Mouse (Mus musculus) liver, embryonic 14.5 days (tissue): ENCODE measurements around the gene Cd101. TPM values are rescaled to one million over a fixed set of nuclear protein-coding genes. Genes with fewer than 3 reads are reported as not detected.

Experiments
- ATAC-seq: fragments of 200-750 bp; cut with Nextera tagmentation; 2 replicates; pipeline ENCODE4 v1.8.0; 2017; ENCODE audit warnings: moderate number of reproducible peaks, mild to moderate bottlenecking, moderate library complexity; ENCODE audit not compliant: insufficient read depth
- DNase-seq, 3 experiments: peaks; one replicate each; pipeline ENCODE4 v3.0.0-alpha.2; 2012 to 2013; ENCODE audit warnings: low read depth in 3 of 3, low spot score in 3 of 3
- H3K27ac ChIP-seq: fragments of 300-500 bp; sonication (generic); 2 replicates; pipeline ENCODE4 v1.5.1; 2014; ENCODE audit warnings: moderate library complexity, mild to moderate bottlenecking, control low read depth, inconsistent platforms
- H3K27me3 ChIP-seq: fragments of 300-500 bp; sonication (generic); 2 replicates; pipeline ENCODE4 v1.6.1; 2014; ENCODE audit warnings: mild to moderate bottlenecking, low read length, moderate library complexity; ENCODE audit not compliant: control insufficient read depth, insufficient read depth
- H3K36me3 ChIP-seq: fragments of 300-500 bp; sonication (generic); replicated peaks from 2 replicates; pipeline ENCODE4 v1.6.1; 2014; ENCODE audit warnings: low read depth; ENCODE audit not compliant: control insufficient read depth, insufficient read depth
- H3K4me1 ChIP-seq, 2 experiments: fragments of 200-500 bp in 1 of 2; fragments of 300-500 bp in 1 of 2; sonication (generic) in 1 of 2; replicated peaks; 2 replicates each; pipeline ENCODE4 v1.6.1; 2012 to 2014; ENCODE audit warnings: antibody characterized with exemption in 1 of 2, inconsistent platforms in 1 of 2, low read length in 1 of 2; ENCODE audit not compliant: control insufficient read depth in 2 of 2, insufficient read depth in 2 of 2
- H3K4me2 ChIP-seq: fragments of 300-500 bp; sonication (generic); 2 replicates; pipeline ENCODE4 v1.6.1; 2014; ENCODE audit warnings: low read depth, mild to moderate bottlenecking, control low read depth, moderate library complexity
- H3K4me3 ChIP-seq, 2 experiments: fragments of 200-500 bp in 1 of 2; fragments of 300-500 bp in 1 of 2; sonication (generic) in 1 of 2; 2 replicates each; pipeline ENCODE4 v1.5.1; 2012 to 2014; ENCODE audit warnings: low read depth in 2 of 2, low read length in 2 of 2, mild to moderate bottlenecking in 2 of 2, control low read depth in 1 of 2, inconsistent platforms in 1 of 2, moderate library complexity in 1 of 2; ENCODE audit not compliant: insufficient read depth in 1 of 2
- H3K9ac ChIP-seq: fragments of 300-500 bp; sonication (generic); replicated peaks from 2 replicates; pipeline ENCODE4 v1.6.1; 2014; ENCODE audit warnings: mild to moderate bottlenecking, control low read depth, moderate library complexity
- H3K9me3 ChIP-seq: fragments of 300-500 bp; sonication (generic); 2 replicates; pipeline ENCODE4 v1.6.1; 2016; ENCODE audit warnings: low read length, mixed read lengths; ENCODE audit not compliant: control insufficient read depth
- CTCF ChIP-seq: IDR thresholded peaks from 2 replicates; pipeline ENCODE4 v1.5.1; 2016; ENCODE audit warnings: antibody characterized with exemption, low read depth, control low read depth
- EP300 ChIP-seq: IDR thresholded peaks from 2 replicates; pipeline ENCODE4 v1.6.1; 2016; ENCODE audit warnings: antibody characterized with exemption, low read depth
- WGBS: fragments of 180-500 bp; shearing (Covaris S2); extraction: QIAGEN DNeasy Blood & Tissue Kit; methylation state at CpG from one replicate; pipeline ENCODE4 v1.1.7; 2014; ENCODE audit not compliant: insufficient replicate concordance; 5-methylcytosine and 5-hydroxymethylcytosine counted together
- polyA plus RNA-seq, 2 experiments: library from polyadenylated mRNA; depleted of rRNA in 1 of 2; stranded (reverse) in 1 of 2; unstranded in 1 of 2; fragments of >200 nt; fragmentation: Nextera tagmentation in 1 of 2; extraction: Ambion mirVana in 1 of 2; gene quantifications; 2 replicates each; pipeline versions ENCODE4 v1.2.1 to v1.2.3; 2012 to 2014

Cd101 gene
- polyA plus RNA-seq (2012; rRNA removed) (0.02 and 0.03 TPM in 2 replicates), polyA plus RNA-seq (2014; fragmentation: Nextera tagmentation; extraction: Ambion mirVana) (0.03 and 0.05 TPM in 2 replicates)

DNA sequence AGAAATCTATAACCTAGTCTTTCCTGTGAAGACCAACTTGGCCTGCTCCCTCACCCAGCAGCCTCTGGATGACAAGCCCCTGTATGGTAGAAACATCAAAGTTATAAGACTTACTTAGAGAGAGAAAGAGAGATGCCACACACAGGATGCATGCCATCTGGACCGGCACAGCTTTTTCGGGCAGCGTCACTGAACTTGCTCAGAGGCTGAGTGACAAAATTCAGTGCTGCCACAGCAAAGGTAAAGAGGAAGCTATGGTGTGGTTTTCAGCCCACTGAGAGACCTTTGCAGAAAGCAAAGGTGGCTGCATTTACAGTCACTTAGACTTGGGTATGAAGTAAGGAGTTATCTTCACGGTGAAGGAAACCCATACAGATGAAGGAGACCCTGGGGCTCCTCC is at the start of gene Cd101:
TSS of gene Cd101 (minus strand) at position 218 of the 400 bp plus-strand sequence.
- TF ChIP-seq EP300 (no peak), CTCF (no peak)
- H3K9me3 ChIP-seq = no peaks in the 10 kb centered on the region
- 63% methylated on average over 4 of the region's 4 CpGs for WGBS
- H3K4me1 ChIP-seq = peaks cover 0 to 7% of the 10 kb centered on the region in 2 experiments; a peak in 2 of 4 replicates
- no peak for DNase-seq
- H3K36me3 ChIP-seq = no peaks in the 10 kb centered on the region
- H3K27me3 ChIP-seq = no peaks in the 10 kb centered on the region
- no peak within 1 kb of the TSS for H3K27ac ChIP-seq
- H3K4me2 ChIP-seq = no peak within 1 kb of the TSS
- no peak within 1 kb of the TSS for H3K9ac ChIP-seq
- no peak for ATAC-seq
- no peak within 1 kb of the TSS for H3K4me3 ChIP-seq

DNA sequence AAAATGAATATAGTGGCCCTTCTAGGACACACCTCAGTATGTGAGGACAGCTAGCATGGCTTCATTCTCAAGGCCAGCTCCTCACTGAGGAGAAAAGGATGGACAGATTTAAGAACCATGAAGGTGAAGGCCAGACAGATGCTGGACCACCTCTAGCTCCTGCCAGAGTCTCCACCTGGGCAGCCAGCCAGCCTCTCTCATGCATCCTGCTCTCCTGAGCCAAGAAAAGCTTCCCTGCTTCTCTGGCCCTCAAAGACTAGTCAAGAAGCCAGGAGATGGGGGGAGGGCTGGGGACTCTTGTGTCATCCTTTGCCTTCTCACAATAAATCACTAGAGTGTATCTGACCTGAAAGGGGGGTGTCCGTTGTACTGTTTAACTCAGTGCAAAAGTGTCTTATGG is 49.0 kb upstream of the Cd101 start:
- no peak overlapping the region for H3K9ac ChIP-seq
- H3K4me3 ChIP-seq = no peak overlapping the region
- no peak overlapping the region for H3K27ac ChIP-seq
- DNase-seq (no peak), ATAC-seq (no peak)
- TF ChIP-seq CTCF (no peak), EP300 (no peak)
- H3K4me2 ChIP-seq = no peak overlapping the region
- H3K27me3 ChIP-seq = no peaks in the 10 kb centered on the region
- no peaks in the 10 kb centered on the region for H3K4me1 ChIP-seq
- H3K36me3 ChIP-seq = no peaks in the 10 kb centered on the region
- WGBS = 58% methylated on average over 1 of the region's 1 CpGs
- H3K9me3 ChIP-seq = no peaks in the 10 kb centered on the region

DNA sequence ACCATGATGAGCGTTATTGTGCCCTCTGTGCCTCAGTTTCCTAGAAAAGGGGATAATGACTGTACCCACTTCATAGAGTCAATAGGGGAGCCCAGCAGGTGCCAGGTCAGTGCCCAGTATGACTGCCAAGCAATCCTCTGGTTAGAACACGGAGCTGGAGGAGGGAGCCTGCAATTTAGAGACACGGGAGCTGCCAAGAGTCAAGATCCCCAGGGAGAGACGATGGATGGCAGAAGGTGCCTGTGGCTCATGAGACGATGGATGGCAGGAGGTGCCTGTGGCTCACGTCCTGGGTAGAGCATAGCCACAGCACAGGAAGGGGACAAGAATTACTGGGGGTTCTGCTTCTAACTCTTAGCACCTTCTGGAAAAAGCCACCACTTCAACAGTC is 48.3 kb upstream of the Cd101 start:
- no peaks in the 10 kb centered on the region for H3K36me3 ChIP-seq
- no peak for DNase-seq
- H3K4me2 ChIP-seq = no peak overlapping the region
- no peak for ATAC-seq
- H3K27me3 ChIP-seq = no peaks in the 10 kb centered on the region
- H3K4me3 ChIP-seq = no peak overlapping the region
- H3K4me1 ChIP-seq = no peaks in the 10 kb centered on the region
- 65% methylated on average over 6 of the region's 6 CpGs for WGBS
- no peak overlapping the region for H3K27ac ChIP-seq
- no peak for TF ChIP-seq CTCF
- no peak for TF ChIP-seq EP300
- H3K9me3 ChIP-seq = no peaks in the 10 kb centered on the region
- H3K9ac ChIP-seq = no peak overlapping the region

DNA sequence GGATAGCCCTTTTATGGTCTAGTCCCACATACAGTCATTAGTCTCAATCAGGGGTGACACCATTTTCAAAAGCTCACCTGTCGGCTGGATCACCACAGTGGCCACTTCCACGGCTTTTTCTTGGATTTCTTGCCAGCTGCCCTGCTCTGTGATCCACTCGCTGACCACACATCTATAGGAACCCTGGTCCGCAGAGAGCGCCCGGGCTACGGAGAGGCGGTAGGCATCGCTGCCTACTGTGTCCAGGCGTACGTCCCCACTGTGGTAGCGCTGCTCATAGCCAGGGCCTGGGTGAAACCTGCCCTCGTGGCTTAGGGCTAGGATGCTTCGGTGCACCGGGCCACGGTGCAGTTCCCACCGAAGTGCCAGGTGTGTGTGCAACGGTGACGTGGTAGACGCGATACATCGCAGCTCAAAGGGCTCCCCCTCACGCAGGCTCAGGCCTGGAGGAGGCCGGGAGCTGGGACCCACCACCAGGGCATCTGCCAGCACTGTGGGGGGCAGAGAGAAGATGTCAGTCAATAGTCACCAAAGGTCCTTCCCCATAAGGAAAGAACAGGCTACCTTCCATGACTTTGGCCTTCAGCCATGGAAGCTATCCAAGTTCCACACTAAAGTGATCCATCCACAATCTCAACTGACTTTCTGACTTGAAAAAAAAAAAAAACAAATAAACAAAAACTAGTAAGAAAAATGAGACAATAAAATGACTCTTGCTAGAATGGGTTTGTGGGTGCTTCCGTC is 47.8 kb upstream of the Cd101 start:
- Histone ChIP-seq H3K27ac (no peak overlapping the region), H3K4me3 (no peak overlapping the region), H3K4me1 (no peaks in the 10 kb centered on the region), H3K36me3 (no peaks in the 10 kb centered on the region), H3K4me2 (no peak overlapping the region), H3K9ac (no peak overlapping the region), H3K9me3 (no peaks in the 10 kb centered on the region), H3K27me3 (no peaks in the 10 kb centered on the region)
- TF ChIP-seq EP300 (no peak), CTCF (no peak)
- ATAC-seq (no peak), DNase-seq (no peak)
- 82% methylated on average over 25 of the region's 25 CpGs for WGBS

DNA sequence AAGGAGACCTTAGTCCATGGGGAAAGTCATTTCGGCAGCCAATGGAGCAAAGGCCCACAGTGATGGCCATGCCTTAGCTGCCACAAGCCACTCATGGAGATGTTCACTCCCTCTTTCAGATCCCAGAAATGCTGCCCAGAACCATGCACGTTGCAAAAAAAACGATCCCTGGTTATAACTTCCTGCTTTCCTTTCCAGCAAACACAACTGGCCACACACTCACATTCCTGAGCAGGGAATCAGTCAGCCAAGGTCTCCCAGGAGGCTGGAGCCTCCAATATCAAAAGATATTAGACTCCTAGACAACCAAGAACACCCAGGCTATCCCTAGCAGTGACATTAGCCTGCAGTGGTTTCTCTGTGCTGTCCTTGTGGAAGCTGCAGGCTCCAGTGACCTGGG is 46.5 kb upstream of the Cd101 start:
- H3K4me2 ChIP-seq = no peak overlapping the region
- DNase-seq = no peak
- WGBS = 45% methylated on average over 3 of the region's 3 CpGs
- H3K9me3 ChIP-seq = no peaks in the 10 kb centered on the region
- no peak overlapping the region for H3K4me3 ChIP-seq
- H3K27me3 ChIP-seq = no peaks in the 10 kb centered on the region
- no peak overlapping the region for H3K9ac ChIP-seq
- H3K4me1 ChIP-seq = no peaks in the 10 kb centered on the region
- no peak for ATAC-seq
- H3K27ac ChIP-seq = no peak overlapping the region
- no peak for TF ChIP-seq CTCF
- no peak for TF ChIP-seq EP300
- no peaks in the 10 kb centered on the region for H3K36me3 ChIP-seq
